ENCODE assay signal across 20 mouse cellular contexts in the genomic region with DNA sequence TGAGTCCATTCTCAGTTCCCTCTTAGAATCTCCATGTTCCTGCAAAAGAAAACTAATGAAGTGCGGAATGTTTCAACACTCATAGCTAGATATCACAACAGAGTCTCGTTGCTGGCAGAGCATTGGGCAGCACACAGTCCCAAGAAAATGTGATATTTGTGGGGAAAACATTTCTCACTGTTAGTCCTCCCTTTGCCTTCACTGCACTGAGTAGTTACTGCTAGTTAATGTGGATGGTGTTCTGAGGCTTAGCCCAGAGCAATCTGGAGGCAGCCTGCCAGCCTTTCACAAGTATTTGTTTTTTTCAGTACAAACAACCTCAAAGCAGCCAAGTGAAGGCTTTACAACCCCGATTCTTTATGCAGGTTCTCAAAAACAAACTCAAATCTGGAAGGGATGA.
DNase-seq lines count a peak whose midpoint lies in the region; ATAC-seq and TF ChIP-seq lines count a peak whose summit lies in the region.
"Had no signal": no experiment of that assay in that cellular context is flagged by ENCODE, and none has a peak within 500 bp of the region (broad histone marks: within the 10 kb centered on the region; RNA-seq: fewer than 3 reads in every experiment).

No protein-coding gene starts in this region.

- no peaks in the 10 kb centered on the region for H3K9me3 ChIP-seq in midbrain, postnatal 0 days (ENCODE audit: low read length)
- H3K9me3 ChIP-seq in midbrain, embryonic 16.5 days (replicated peaks; ENCODE audit: control insufficient read depth, low read length, poor library complexity, severe bottlenecking): no peaks in the 10 kb centered on the region
- H3K9me3 ChIP-seq in hindbrain, embryonic 12.5 days (replicated peaks): no peaks in the 10 kb centered on the region
- H3K9me3 ChIP-seq: embryonic facial prominence, embryonic 12.5 days; hindbrain, embryonic 15.5 days; limb, embryonic 13.5 days; neural tube, embryonic 13.5 days had no signal

- H3K4me1 ChIP-seq in midbrain, postnatal 0 days (ENCODE audit: insufficient read depth, low read length): no peaks in the 10 kb centered on the region
- H3K4me1 ChIP-seq in midbrain, embryonic 16.5 days (ENCODE audit: control insufficient read depth, insufficient read depth, low read length): no peaks in the 10 kb centered on the region
- no peaks in the 10 kb centered on the region for H3K4me1 ChIP-seq in hindbrain, embryonic 12.5 days
- H3K4me1 ChIP-seq: embryonic facial prominence, embryonic 12.5 days; hindbrain, embryonic 15.5 days; limb, embryonic 13.5 days; neural tube, embryonic 13.5 days had no signal

- H3K27ac ChIP-seq in gastrocnemius, adult 2 months: no peak overlapping the region
- H3K27ac ChIP-seq in midbrain, postnatal 0 days (ENCODE audit: low read depth, low read length): no peak overlapping the region
- H3K27ac ChIP-seq in midbrain, embryonic 16.5 days (ENCODE audit: low read length): no peak overlapping the region
- no peak overlapping the region for H3K27ac ChIP-seq in hindbrain, embryonic 12.5 days
- H3K27ac ChIP-seq: embryonic facial prominence, embryonic 12.5 days; hindbrain, embryonic 15.5 days; limb, embryonic 13.5 days; neural tube, embryonic 13.5 days had no signal

- H3K27me3 ChIP-seq in midbrain, postnatal 0 days (ENCODE audit: insufficient read depth, low read length): no peaks in the 10 kb centered on the region
- no peaks in the 10 kb centered on the region for H3K27me3 ChIP-seq in midbrain, embryonic 16.5 days (ENCODE audit: control insufficient read depth, insufficient read depth, low read depth, low read length)
- H3K27me3 ChIP-seq in hindbrain, embryonic 12.5 days: no peaks in the 10 kb centered on the region
- H3K27me3 ChIP-seq: embryonic facial prominence, embryonic 12.5 days; hindbrain, embryonic 15.5 days; limb, embryonic 13.5 days; neural tube, embryonic 13.5 days had no signal

- 68% methylated on average over 3 of the region's 3 CpGs for WGBS in midbrain, postnatal 0 days
- 74% methylated on average over 3 of the region's 3 CpGs for WGBS in midbrain, embryonic 16.5 days
- 75% methylated on average over 3 of the region's 3 CpGs for whole genome bisulfite sequencing in hindbrain, embryonic 12.5 days

- no peak overlapping the region for H3K4me2 ChIP-seq in midbrain, postnatal 0 days (ENCODE audit: low read depth, low read length, poor library complexity, severe bottlenecking)
- H3K4me2 ChIP-seq in midbrain, embryonic 16.5 days (ENCODE audit: low read length): no peak overlapping the region
- no peak overlapping the region for H3K4me2 ChIP-seq in hindbrain, embryonic 12.5 days (replicated peaks)
- H3K4me2 ChIP-seq: embryonic facial prominence, embryonic 12.5 days; hindbrain, embryonic 15.5 days; limb, embryonic 13.5 days; neural tube, embryonic 13.5 days had no signal

- no peak overlapping the region for H3K9ac ChIP-seq in midbrain, postnatal 0 days (replicated peaks; ENCODE audit: low read length, poor library complexity, severe bottlenecking)
- H3K9ac ChIP-seq in midbrain, embryonic 16.5 days (ENCODE audit: low read depth, low read length): no peak overlapping the region
- no peak overlapping the region for H3K9ac ChIP-seq in hindbrain, embryonic 12.5 days
- H3K9ac ChIP-seq: embryonic facial prominence, embryonic 12.5 days; hindbrain, embryonic 15.5 days; limb, embryonic 13.5 days; neural tube, embryonic 13.5 days had no signal

- peak; percentile 30 for DNase-seq in gastrocnemius, adult 2 months
- no peak for DNase-seq in gastrocnemius, adult 8-10 months (ENCODE audit: low spot score in 2 of 2)
- DNase-seq in midbrain, postnatal 0 days (ENCODE audit: low spot score): peak; percentile 10
- DNase-seq in lung, adult 18-20 months: peak; percentile 13 to 24
- peak; percentile 56 for DNase-seq in lung, postnatal 10 days
- DNase-seq: adrenal gland, postnatal 25 days; B cell, adult 2 months; cerebellum, adult 9-10 months; kidney, adult 2 months; kidney, postnatal 25 days; layer of hippocampus, adult 9-11 months; retina, postnatal 1 day; thymus, postnatal 14 days had no signal

- H3K36me3 ChIP-seq in midbrain, postnatal 0 days (ENCODE audit: insufficient read depth, low read length): no peaks in the 10 kb centered on the region
- no peaks in the 10 kb centered on the region for H3K36me3 ChIP-seq in midbrain, embryonic 16.5 days (ENCODE audit: control insufficient read depth, insufficient read depth, low read length)
- no peaks in the 10 kb centered on the region for H3K36me3 ChIP-seq in hindbrain, embryonic 12.5 days
- H3K36me3 ChIP-seq: embryonic facial prominence, embryonic 12.5 days; hindbrain, embryonic 15.5 days; limb, embryonic 13.5 days; neural tube, embryonic 13.5 days had no signal

- no peak for TF ChIP-seq CTCF in gastrocnemius, adult 2 months (IDR thresholded peaks at IDR 0.05)
- TF ChIP-seq CTCF in midbrain, postnatal 0 days (IDR thresholded peaks at IDR 0.05): no peak

- intact Hi-C loops in gastrocnemius, adult 2 months (cut with DNase I): no loop called here

- no peak overlapping the region for H3K4me3 ChIP-seq in gastrocnemius, adult 2 months
- H3K4me3 ChIP-seq in midbrain, postnatal 0 days (ENCODE audit: low read depth, low read length): no peak overlapping the region
- H3K4me3 ChIP-seq in midbrain, embryonic 16.5 days (ENCODE audit: low read depth, low read length): no peak overlapping the region
- H3K4me3 ChIP-seq in hindbrain, embryonic 12.5 days: no peak overlapping the region
- H3K4me3 ChIP-seq: embryonic facial prominence, embryonic 12.5 days; hindbrain, embryonic 15.5 days; limb, embryonic 13.5 days; neural tube, embryonic 13.5 days had no signal

- ATAC-seq in midbrain, postnatal 0 days (ENCODE audit: low FRiP score): no peak
- no peak for ATAC-seq in midbrain, embryonic 16.5 days
- ATAC-seq in hindbrain, embryonic 12.5 days (ENCODE audit: low FRiP score): no peak
- no peak for ATAC-seq in granulocyte monocyte progenitor cell, adult 5-6 weeks (replicated peaks; ENCODE audit: poor library complexity, severe bottlenecking)

Comparison
In these comparisons a context has a peak if more than half of its experiments do, and no peak if none do; other contexts are left out.
1. DNase-seq: peak in gastrocnemius, adult 2 months (single experiment), midbrain, postnatal 0 days (single experiment), lung, adult 18-20 months (2 of 2) and lung, postnatal 10 days (single experiment); none in gastrocnemius, adult 8-10 months (0 of 2).